In genomic region chr1:118481703-118482102, GRCm38 (mm10) we compare ENCODE assay signal across 8 mouse cellular contexts.
DNase-seq lines count a peak whose midpoint lies in the region; ATAC-seq and TF ChIP-seq lines count a peak whose summit lies in the region.

No protein-coding gene starts in this region.

- no peaks in the 10 kb centered on the region for H3K4me1 ChIP-seq in lung, embryonic 14.5 days (ENCODE audit: insufficient read depth)
- peaks cover 36% of the 10 kb centered on the region for H3K4me1 ChIP-seq in forebrain, embryonic 10.5 days
- H3K4me1 ChIP-seq in heart, embryonic 14.5 days (ENCODE audit: control insufficient read depth in 2 of 2, insufficient read depth in 2 of 2, low read length in 2 of 2): peaks cover 18 to 55% of the 10 kb centered on the region in 2 experiments

- peak overlapping the region; percentile 81 for H3K27ac ChIP-seq in lung, embryonic 14.5 days (ENCODE audit: low read depth)
- H3K27ac ChIP-seq in forebrain, embryonic 10.5 days: peak overlapping the region; percentile 7; the same call in 1 of the 2 replicates
- H3K27ac ChIP-seq in heart, embryonic 14.5 days (replicated peaks in 1 of 2; ENCODE audit: control insufficient read depth in 1 of 2, insufficient read depth in 1 of 2, low read depth in 2 of 2, low read length in 2 of 2): peak overlapping the region; percentile 93 to 96

- TF ChIP-seq CTCF in lung, embryonic 14.5 days (IDR thresholded peaks at IDR 0.05; ENCODE audit: low read depth): no peak

- no peaks in the 10 kb centered on the region for H3K9me3 ChIP-seq in lung, embryonic 14.5 days (ENCODE audit: low read depth, low read length)
- H3K9me3 ChIP-seq in forebrain, embryonic 10.5 days: no peaks in the 10 kb centered on the region
- no peaks in the 10 kb centered on the region for H3K9me3 ChIP-seq in heart, embryonic 14.5 days (ENCODE audit: control insufficient read depth, low read length)

- H3K9ac ChIP-seq in lung, embryonic 14.5 days: 0 out of 2 replicates have a peak overlapping the region, but pooled peaks have one; percentile 11
- H3K9ac ChIP-seq in heart, embryonic 14.5 days (ENCODE audit: low read length): peak overlapping the region; percentile 92

- no peaks in the 10 kb centered on the region for H3K36me3 ChIP-seq in lung, embryonic 14.5 days (ENCODE audit: insufficient read depth)
- H3K36me3 ChIP-seq in forebrain, embryonic 10.5 days (replicated peaks): peaks cover 40% of the 10 kb centered on the region
- H3K36me3 ChIP-seq in heart, embryonic 14.5 days (ENCODE audit: control insufficient read depth, insufficient read depth, low read length): peaks cover 2% of the 10 kb centered on the region; the same call in 1 of the 2 replicates
- no peaks in the 10 kb centered on the region for H3K36me3 ChIP-seq in myocyte (ENCODE audit: control insufficient read depth, insufficient read depth)

- no peaks in the 10 kb centered on the region for H3K27me3 ChIP-seq in lung, embryonic 14.5 days (ENCODE audit: insufficient read depth, low read length)
- H3K27me3 ChIP-seq in forebrain, embryonic 10.5 days (ENCODE audit: poor library complexity, severe bottlenecking): no peaks in the 10 kb centered on the region
- no peaks in the 10 kb centered on the region for H3K27me3 ChIP-seq in heart, embryonic 14.5 days (ENCODE audit: control insufficient read depth, insufficient read depth, low read length)
- H3K27me3 ChIP-seq in myocyte (ENCODE audit: control insufficient read depth, insufficient read depth, insufficient read length): no peaks in the 10 kb centered on the region

- no peak for DNase-seq in lung, embryonic 14.5 days
- DNase-seq in lung, adult 18-20 months: no peak
- no peak for DNase-seq in forebrain, embryonic 10.5 days (ENCODE audit: extremely low spot score, low spot score)
- no peak for DNase-seq in urinary bladder, postnatal 10 days (ENCODE audit: low spot score)
- DNase-seq in cerebellum, postnatal 14 days: no peak

- WGBS in lung, embryonic 14.5 days: 52% methylated on average over 6 of the region's 6 CpGs
- WGBS in forebrain, embryonic 10.5 days: 73% methylated on average over 6 of the region's 6 CpGs
- 31% methylated on average over 6 of the region's 6 CpGs for WGBS in heart, embryonic 14.5 days

- H3K79me2 ChIP-seq in myocyte (ENCODE audit: control insufficient read depth, insufficient read depth): peaks cover 3% of the 10 kb centered on the region

- no peak overlapping the region for H3ac ChIP-seq in myocyte (ENCODE audit: control insufficient read depth, insufficient read length)

- peak overlapping the region; percentile 13; the same call in 1 of the 2 replicates for H3K4me2 ChIP-seq in lung, embryonic 14.5 days
- H3K4me2 ChIP-seq in heart, embryonic 14.5 days (ENCODE audit: low read length): peak overlapping the region; percentile 80
- peak overlapping the region; percentile 49 for H3K4me2 ChIP-seq in myocyte (ENCODE audit: low read depth)

- H3K4me3 ChIP-seq in lung, embryonic 14.5 days (ENCODE audit: low read depth, low read length): no peak overlapping the region
- H3K4me3 ChIP-seq in forebrain, embryonic 10.5 days: no peak overlapping the region
- peak overlapping the region; percentile 62 to 72 for H3K4me3 ChIP-seq in heart, embryonic 14.5 days (ENCODE audit: control insufficient read depth in 1 of 2, insufficient read depth in 1 of 2, low read depth in 1 of 2, low read length in 2 of 2)
- no peak overlapping the region for H3K4me3 ChIP-seq in myocyte

- TF ChIP-seq POLR2A in myocyte (IDR thresholded peaks at IDR 0.05; ENCODE audit: insufficient read length, low read depth): no peak

- ATAC-seq in lung, embryonic 14.5 days (ENCODE audit: insufficient read depth): no peak
- peak; percentile 25 for ATAC-seq in heart, embryonic 14.5 days (ENCODE audit: insufficient number of reproducible peaks, insufficient read depth, low FRiP score, low read depth)
- no peak for ATAC-seq in erythroid progenitor cell, adult 5-6 weeks (replicated peaks; ENCODE audit: low FRiP score, poor library complexity, severe bottlenecking)

TF ChIP-seq in myocyte, 11 proteins besides CTCF, POLR2A, EP300 and RAD21:
- TF ChIP-seq MYOD1 (IDR thresholded peaks at IDR 0.05; ENCODE audit: control insufficient read depth in 1 of 3, insufficient read length in 2 of 3, low read depth in 2 of 3) (no peak), E2F4 (IDR thresholded peaks at IDR 0.05; ENCODE audit: insufficient read depth) (no peak), TCF3 (IDR thresholded peaks at IDR 0.05; ENCODE audit: insufficient read length, low read depth) (no peak), MAX (IDR thresholded peaks at IDR 0.05; ENCODE audit: low read depth) (no peak), SRF (IDR thresholded peaks at IDR 0.05; ENCODE audit: control insufficient read depth, insufficient read length, low read depth) (no peak), REST (IDR thresholded peaks at IDR 0.05; ENCODE audit: insufficient read depth, insufficient read length) (no peak), MYOG (IDR thresholded peaks at IDR 0.05; ENCODE audit: control insufficient read depth in 1 of 3, insufficient read depth in 1 of 3, insufficient read length in 2 of 3, low read depth in 2 of 3) (no peak), CEBPB (IDR thresholded peaks at IDR 0.05; ENCODE audit: insufficient read depth, poor library complexity, severe bottlenecking) (no peak), USF1 (IDR thresholded peaks at IDR 0.05; ENCODE audit: low read depth) (no peak), POLR2AphosphoS2 (IDR thresholded peaks at IDR 0.05; ENCODE audit: insufficient read length, low read depth) (no peak), TCF12 (IDR thresholded peaks at IDR 0.05; ENCODE audit: insufficient read depth, poor library complexity, severe bottlenecking) (no peak)

Comparison
In these comparisons a context has a peak if more than half of its experiments do, and no peak if none do; other contexts are left out.
1. H3K27ac ChIP-seq: peak in every context shown above with its lines; median percentile 94 in heart, embryonic 14.5 days; 81 in lung, embryonic 14.5 days; 7 in forebrain, embryonic 10.5 days.
2. H3K4me2 ChIP-seq: peak in every context shown above with its lines; median percentile 80 in heart, embryonic 14.5 days; 49 in myocyte; 13 in lung, embryonic 14.5 days.
3. H3K4me3 ChIP-seq: peak in heart, embryonic 14.5 days (2 of 2); none in lung, embryonic 14.5 days (single experiment), forebrain, embryonic 10.5 days (single experiment) and myocyte (single experiment).